Mouse (Mus musculus): ENCODE results near the gene Emc8.

DNA sequence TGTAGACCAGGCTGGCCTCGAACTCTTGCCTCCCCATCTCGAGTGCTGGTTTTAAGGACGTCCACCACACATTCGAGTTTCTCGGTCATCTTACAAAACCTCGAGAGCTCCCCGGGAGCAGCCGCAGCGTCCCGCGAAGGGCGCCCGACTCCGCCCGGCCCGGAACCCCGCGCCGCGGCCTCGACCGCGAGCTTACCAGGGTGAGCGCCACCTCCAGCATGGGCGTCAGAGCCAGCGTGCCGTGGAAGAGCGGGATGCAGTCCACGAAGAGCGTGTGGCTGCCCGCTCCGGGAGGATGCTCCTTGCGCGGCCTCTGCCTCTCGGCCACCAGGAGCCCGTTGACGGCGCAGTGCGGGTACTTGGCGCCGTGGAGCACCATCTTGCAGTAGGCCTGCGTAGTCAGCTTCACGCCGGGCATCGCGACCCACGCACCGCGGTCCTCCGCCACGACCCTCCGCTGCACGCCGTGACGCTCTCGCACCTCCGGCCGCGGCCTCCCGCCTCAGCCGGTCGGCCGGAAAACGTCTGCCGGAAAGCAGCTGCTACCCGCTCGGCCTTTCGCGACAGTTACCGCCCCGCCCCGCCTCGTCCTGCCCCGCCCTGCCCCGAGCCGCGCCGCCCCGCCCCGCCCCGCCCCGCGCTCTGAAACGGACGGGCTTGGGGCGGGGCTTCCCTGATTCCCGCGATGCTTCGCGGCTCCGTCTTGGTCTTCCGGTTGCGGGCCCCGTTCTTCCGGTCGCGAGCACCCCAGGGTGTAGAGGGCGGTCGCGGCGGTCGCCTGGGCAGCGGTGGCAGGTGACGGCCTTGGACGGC, 606 bp downstream of the Emc8 start, which contains the start of the genes Gm27021 and Cox4i1:
- TF ChIP-seq CTCF (IDR thresholded peaks at IDR 0.05; ENCODE audit: low read depth): no peak
- TF ChIP-seq EP300 (IDR thresholded peaks at IDR 0.05; ENCODE audit: low read depth): no peak

Data from heart, postnatal 0 days (tissue).